Mouse (Mus musculus) bone marrow, adult 2 months (tissue): ENCODE measurements around the gene Fkbp8.

Experiments used
- CTCF ChIP-seq: fragments of 200-500 bp; IDR thresholded peaks from 2 replicates; pipeline ENCODE4 v1.5.1; 2011; ENCODE audit warnings: low read length, control low read depth; ENCODE audit not compliant: control insufficient read depth, insufficient read depth
- POLR2A ChIP-seq: fragments of 200-500 bp; IDR thresholded peaks from 2 replicates; pipeline ENCODE4 v1.6.1; 2011; ENCODE audit warnings: low read depth, mild to moderate bottlenecking, control low read depth, low read length, borderline replicate concordance; ENCODE audit not compliant: control insufficient read depth

- no peak for TF ChIP-seq CTCF
- no peak for TF ChIP-seq POLR2A
Observed at GRCm38 (mm10) chr8:70583476-70584387, 56.2 kb downstream of the Fkbp8 start.
